Mouse (Mus musculus) cerebellum, postnatal 10 days (tissue): ENCODE measurements around the gene Scfd2.

Experiments used
- DNase-seq, 2 experiments: peaks; one replicate each; pipeline ENCODE4 v3.0.0; 2021; ENCODE audit warnings: mixed read lengths in 2 of 2

The Scfd2 gene

GRCm38 (mm10) chr5:74267196-74267595 is 264.4 kb downstream of the Scfd2 start:
- peak; percentile 58 to 63 for DNase-seq

- peak; percentile 34 to 47 for DNase-seq
These were observed 265.1 kb downstream of the Scfd2 start for GRCm38 (mm10) chr5:74266476-74266819.

GRCm38 (mm10) chr5:74265601-74266475 is 265.7 kb downstream of the Scfd2 start:
- DNase-seq, result peak in 1 of 2 experiments; percentile 24

- DNase-seq, result no peak
These were observed 266.4 kb downstream of the Scfd2 start for GRCm38 (mm10) chr5:74265151-74265550.

- DNase-seq, result no peak
These were observed 267.0 kb downstream of the Scfd2 start for GRCm38 (mm10) chr5:74264541-74264940.

- DNase-seq, result no peak
These were observed 270.5 kb downstream of the Scfd2 start for GRCm38 (mm10) chr5:74261016-74261415.

- DNase-seq, result no peak
These were observed 271.2 kb downstream of the Scfd2 start for GRCm38 (mm10) chr5:74260378-74260809.

GRCm38 (mm10) chr5:74256705-74257104 is 274.9 kb downstream of the Scfd2 start:
- DNase-seq, result no peak

- no peak for DNase-seq
These were observed 276.6 kb downstream of the Scfd2 start for GRCm38 (mm10) chr5:74254996-74255395.

GRCm38 (mm10) chr5:74253724-74254328 is 277.7 kb downstream of the Scfd2 start:
- DNase-seq, result no peak

- DNase-seq, result peak; percentile 82 to 87
These were observed 278.8 kb downstream of the Scfd2 start for GRCm38 (mm10) chr5:74252672-74253286.

- DNase-seq, result peak in 1 of 2 experiments; percentile 38
These were observed 280.6 kb downstream of the Scfd2 start for GRCm38 (mm10) chr5:74250947-74251346.

GRCm38 (mm10) chr5:74250308-74250707 is 281.3 kb downstream of the Scfd2 start:
- DNase-seq, result peak in 1 of 2 experiments; percentile 21

GRCm38 (mm10) chr5:74249794-74250193 is 281.8 kb downstream of the Scfd2 start:
- peak; percentile 63 to 69 for DNase-seq

- no peak for DNase-seq
These were observed 284.6 kb downstream of the Scfd2 start for GRCm38 (mm10) chr5:74246971-74247370.

- DNase-seq, result peak in 1 of 2 experiments; percentile 27
These were observed 285.1 kb downstream of the Scfd2 start for GRCm38 (mm10) chr5:74246453-74246852.

- DNase-seq, result no peak
These were observed 285.9 kb downstream of the Scfd2 start for GRCm38 (mm10) chr5:74245641-74246145.

- peak; percentile 90 to 92 for DNase-seq
These were observed 287.0 kb downstream of the Scfd2 start for GRCm38 (mm10) chr5:74244406-74245019.

- no peak for DNase-seq
These were observed 288.9 kb downstream of the Scfd2 start for GRCm38 (mm10) chr5:74242654-74243053.

GRCm38 (mm10) chr5:74240926-74241680 is 290.5 kb downstream of the Scfd2 start:
- no peak for DNase-seq

GRCm38 (mm10) chr5:74240298-74240697 is 291.3 kb downstream of the Scfd2 start:
- no peak for DNase-seq

GRCm38 (mm10) chr5:74239369-74239768 is 292.2 kb downstream of the Scfd2 start:
- no peak for DNase-seq
